Comparison of ENCODE assay signal across 13 mouse cellular contexts in the genomic region with DNA sequence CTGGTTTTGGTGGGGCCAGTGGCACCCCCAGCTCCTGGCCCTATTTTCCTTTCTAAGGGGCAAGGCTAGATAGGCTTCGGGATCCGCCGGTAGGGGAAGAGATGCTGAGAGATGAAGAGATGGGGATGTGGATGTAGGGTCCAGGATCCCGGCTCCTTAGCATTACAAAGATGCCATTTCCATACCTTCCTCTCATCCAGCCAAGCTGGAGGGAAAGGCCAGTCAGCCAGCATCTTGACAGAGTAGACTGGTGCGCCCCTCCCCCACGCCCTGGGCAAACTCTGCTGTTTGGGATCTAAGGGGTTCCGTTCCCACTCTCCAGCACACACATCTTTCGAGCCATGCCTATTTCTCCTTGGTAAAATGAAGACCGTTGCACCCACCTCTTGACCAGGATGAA. TPM values are rescaled to one million over a fixed set of nuclear protein-coding genes. Genes with fewer than 3 reads are reported as not detected.
DNase-seq lines count a peak whose midpoint lies in the region; ATAC-seq and TF ChIP-seq lines count a peak whose summit lies in the region.
"Had no signal": no experiment of that assay in that cellular context is flagged by ENCODE, and none has a peak within 500 bp of the region (broad histone marks: within the 10 kb centered on the region; RNA-seq: fewer than 3 reads in every experiment).

No protein-coding gene starts in this region.

- no peak for ATAC-seq in kidney, postnatal 0 days (replicated peaks; ENCODE audit: low FRiP score, low read depth)
- ATAC-seq in intestine, embryonic 15.5 days: no peak
- no peak for ATAC-seq in stomach, embryonic 15.5 days (ENCODE audit: insufficient read depth, low FRiP score, low read depth)
- no peak for ATAC-seq in inflammation-experienced regulatory T-cells, adult 6 months

- no peak for DNase-seq in kidney, postnatal 0 days (ENCODE audit: low spot score)
- no peak for DNase-seq in kidney, postnatal 10 days
- DNase-seq in embryonic facial prominence, embryonic 10.5 days (ENCODE audit: low spot score): peak; percentile 41
- no peak for DNase-seq in cerebellum, postnatal 36 days
- DNase-seq: cerebellum, adult 11-12 months; heart, postnatal 36 days; kidney, adult 11 months; retina, postnatal 1 day; spleen, adult 18-20 months had no signal

- H3K36me3 ChIP-seq in kidney, postnatal 0 days (ENCODE audit: insufficient read depth, low read length): no peaks in the 10 kb centered on the region
- H3K36me3 ChIP-seq in embryonic facial prominence, embryonic 10.5 days (replicated peaks): no peaks in the 10 kb centered on the region
- H3K36me3 ChIP-seq in intestine, embryonic 15.5 days: no peaks in the 10 kb centered on the region
- H3K36me3 ChIP-seq in stomach, embryonic 15.5 days: no peaks in the 10 kb centered on the region
- H3K36me3 ChIP-seq: neural tube, embryonic 13.5 days had no signal

- TF ChIP-seq CTCF in kidney, postnatal 0 days (IDR thresholded peaks at IDR 0.05; ENCODE audit: low read depth): no peak

- H3K4me2 ChIP-seq in kidney, postnatal 0 days (ENCODE audit: low read length): peak overlapping the region; percentile 53; the same call in 1 of the 2 replicates
- H3K4me2 ChIP-seq in intestine, embryonic 15.5 days (replicated peaks): peak overlapping the region; percentile 63
- H3K4me2 ChIP-seq in stomach, embryonic 15.5 days: peak overlapping the region; percentile 48

- H3K4me1 ChIP-seq in kidney, postnatal 0 days (replicated peaks; ENCODE audit: insufficient read depth, low read length): peaks cover 9% of the 10 kb centered on the region; the same call in 1 of the 2 replicates
- H3K4me1 ChIP-seq in embryonic facial prominence, embryonic 10.5 days: peaks cover 37% of the 10 kb centered on the region
- H3K4me1 ChIP-seq in intestine, embryonic 15.5 days (replicated peaks): peaks cover 27% of the 10 kb centered on the region
- 0 out of 2 replicates have a peak, but pooled peaks cover 15% of the 10 kb centered on the region for H3K4me1 ChIP-seq in stomach, embryonic 15.5 days

- H3K4me3 ChIP-seq in kidney, postnatal 0 days (replicated peaks; ENCODE audit: low read depth, low read length): no peak overlapping the region
- H3K4me3 ChIP-seq in embryonic facial prominence, embryonic 10.5 days: peak overlapping the region; percentile 55
- peak overlapping the region; percentile 40 for H3K4me3 ChIP-seq in intestine, embryonic 15.5 days (replicated peaks)
- peak overlapping the region; percentile 33 for H3K4me3 ChIP-seq in stomach, embryonic 15.5 days (replicated peaks)

- H3K9ac ChIP-seq in kidney, postnatal 0 days (ENCODE audit: low read depth, low read length): no peak overlapping the region
- H3K9ac ChIP-seq in intestine, embryonic 15.5 days: peak overlapping the region; percentile 39; the same call in 1 of the 2 replicates
- no peak overlapping the region for H3K9ac ChIP-seq in stomach, embryonic 15.5 days

- H3K27me3 ChIP-seq in kidney, postnatal 0 days (ENCODE audit: insufficient read depth, low read length): peaks cover 12% of the 10 kb centered on the region; the same call in 1 of the 2 replicates
- peaks cover 61% of the 10 kb centered on the region for H3K27me3 ChIP-seq in embryonic facial prominence, embryonic 10.5 days (replicated peaks; ENCODE audit: low read depth, poor library complexity, severe bottlenecking)
- H3K27me3 ChIP-seq in intestine, embryonic 15.5 days (replicated peaks): peaks cover 19% of the 10 kb centered on the region
- peaks cover 3% of the 10 kb centered on the region; the same call in 1 of the 2 replicates for H3K27me3 ChIP-seq in stomach, embryonic 15.5 days (replicated peaks)

- 35% methylated on average over 9 of the region's 9 CpGs for WGBS in kidney, postnatal 0 days
- 14% methylated on average over 9 of the region's 9 CpGs for WGBS in embryonic facial prominence, embryonic 10.5 days
- 31% methylated on average over 9 of the region's 9 CpGs for WGBS in intestine, embryonic 15.5 days
- WGBS in stomach, embryonic 15.5 days: 33% methylated on average over 9 of the region's 9 CpGs

- no peaks in the 10 kb centered on the region for H3K9me3 ChIP-seq in kidney, postnatal 0 days (replicated peaks; ENCODE audit: low read length)
- no peaks in the 10 kb centered on the region for H3K9me3 ChIP-seq in embryonic facial prominence, embryonic 10.5 days
- H3K9me3 ChIP-seq in intestine, embryonic 15.5 days: no peaks in the 10 kb centered on the region
- no peaks in the 10 kb centered on the region for H3K9me3 ChIP-seq in stomach, embryonic 15.5 days
- H3K9me3 ChIP-seq: neural tube, embryonic 13.5 days had no signal

- H3K27ac ChIP-seq in kidney, postnatal 0 days: no peak overlapping the region; the same call in 1 of the 2 replicates
- no peak overlapping the region for H3K27ac ChIP-seq in embryonic facial prominence, embryonic 10.5 days (replicated peaks)
- peak overlapping the region; percentile 69; the same call in 1 of the 2 replicates for H3K27ac ChIP-seq in intestine, embryonic 15.5 days
- no peak overlapping the region for H3K27ac ChIP-seq in stomach, embryonic 15.5 days
- H3K27ac ChIP-seq: neural tube, embryonic 13.5 days had no signal

RNA-seq across cellular contexts. Expression of gene Tmem54, which starts 0.7 kb away (rescaled TPM):
- 10.2 and 10.5 TPM in 2 replicates for polyA plus RNA-seq in kidney, postnatal 0 days (2015; fragmentation: Nextera tagmentation; extraction: Ambion mirVana)
- polyA plus RNA-seq in embryonic facial prominence, embryonic 10.5 days (2016; fragmentation: Nextera tagmentation; extraction: Ambion mirVana): 10.6 and 11.8 TPM in 2 replicates
- polyA plus RNA-seq in intestine, embryonic 15.5 days (2015; fragmentation: Nextera tagmentation; extraction: Ambion mirVana): 90.0 and 106 TPM in 2 replicates
- 47.7 and 56.2 TPM in 2 replicates for polyA plus RNA-seq in stomach, embryonic 15.5 days (2015; fragmentation: Nextera tagmentation; extraction: Ambion mirVana)
- polyA plus RNA-seq in inflammation-experienced regulatory T-cells, adult 6 months (2017; shearing (Covaris generic)): not detected
- polyA plus RNA-seq: neural tube, embryonic 13.5 days had no signal

RNA-seq across cellular contexts. Expression of gene Hpca, which starts 15.8 kb away (rescaled TPM):
- 0.94 and 1.0 TPM in 2 replicates for polyA plus RNA-seq in kidney, postnatal 0 days (2015; fragmentation: Nextera tagmentation; extraction: Ambion mirVana)
- 0.66 and 1.8 TPM in 2 replicates for polyA plus RNA-seq in embryonic facial prominence, embryonic 10.5 days (2016; fragmentation: Nextera tagmentation; extraction: Ambion mirVana)
- 4.1 and 5.2 TPM in 2 replicates for polyA plus RNA-seq in intestine, embryonic 15.5 days (2015; fragmentation: Nextera tagmentation; extraction: Ambion mirVana)
- 2.4 and 2.7 TPM in 2 replicates for polyA plus RNA-seq in stomach, embryonic 15.5 days (2015; fragmentation: Nextera tagmentation; extraction: Ambion mirVana)
- not detected for polyA plus RNA-seq in inflammation-experienced regulatory T-cells, adult 6 months (2017; shearing (Covaris generic))

RNA-seq across cellular contexts. Expression of gene Fndc5, which starts 30.7 kb away (rescaled TPM):
- polyA plus RNA-seq in kidney, postnatal 0 days (2015; fragmentation: Nextera tagmentation; extraction: Ambion mirVana): 5.9 and 6.3 TPM in 2 replicates
- polyA plus RNA-seq in embryonic facial prominence, embryonic 10.5 days (2016; fragmentation: Nextera tagmentation; extraction: Ambion mirVana): 1.5 TPM in 2 replicates
- polyA plus RNA-seq in intestine, embryonic 15.5 days (2015; fragmentation: Nextera tagmentation; extraction: Ambion mirVana): 2.7 and 2.9 TPM in 2 replicates
- polyA plus RNA-seq in stomach, embryonic 15.5 days (2015; fragmentation: Nextera tagmentation; extraction: Ambion mirVana): 2.7 and 2.8 TPM in 2 replicates
- polyA plus RNA-seq in inflammation-experienced regulatory T-cells, adult 6 months (2017; shearing (Covaris generic)): under 1 TPM; 0.28 to 0.50 (median 0.40) TPM

RNA-seq across cellular contexts. Expression of gene Rnf19b, which starts 48.0 kb away (rescaled TPM):
- 6.1 and 7.1 TPM in 2 replicates for polyA plus RNA-seq in kidney, postnatal 0 days (2015; fragmentation: Nextera tagmentation; extraction: Ambion mirVana)
- 7.9 and 8.4 TPM in 2 replicates for polyA plus RNA-seq in embryonic facial prominence, embryonic 10.5 days (2016; fragmentation: Nextera tagmentation; extraction: Ambion mirVana)
- polyA plus RNA-seq in intestine, embryonic 15.5 days (2015; fragmentation: Nextera tagmentation; extraction: Ambion mirVana): 6.7 and 7.0 TPM in 2 replicates
- 7.2 and 7.6 TPM in 2 replicates for polyA plus RNA-seq in stomach, embryonic 15.5 days (2015; fragmentation: Nextera tagmentation; extraction: Ambion mirVana)
- polyA plus RNA-seq in inflammation-experienced regulatory T-cells, adult 6 months (2017; shearing (Covaris generic)): 10 to 100 TPM; 17.5 to 20.2 (median 18.3) TPM

Comparison
In these comparisons a context has a peak if more than half of its experiments do, and no peak if none do; other contexts are left out.
1. RNA of gene Tmem54, which starts 0.7 kb away (polyA plus RNA-seq): 90.0 to 106 TPM in intestine, embryonic 15.5 days, 47.7 to 56.2 TPM in stomach, embryonic 15.5 days, 10.6 to 11.8 TPM in embryonic facial prominence, embryonic 10.5 days and 10.2 to 10.5 TPM in kidney, postnatal 0 days; not detected in inflammation-experienced regulatory T-cells, adult 6 months; every median in the first group is over 10 times any median in the second.
2. Peak in every context shown above with its lines, with median percentiles within 50 percentile points of each other: H3K4me2 ChIP-seq.